Mouse (Mus musculus) liver, postnatal 0 days (tissue): ENCODE results near the gene Prap1.

ENCODE experiments used
- CTCF ChIP-seq: sonication (generic); IDR thresholded peaks from 2 replicates; pipeline ENCODE4 v1.5.1; 2016; ENCODE audit warnings: antibody characterized with exemption, low read depth
- EP300 ChIP-seq: IDR thresholded peaks from 2 replicates; pipeline ENCODE4 v1.6.1; 2016; ENCODE audit warnings: antibody characterized with exemption, low read depth, mild to moderate bottlenecking

GRCm38 (mm10) chr7:140122765-140123164 is 29.6 kb downstream of the Prap1 start:
- TF ChIP-seq CTCF (no peak), EP300 (no peak)
